In the genomic region with DNA sequence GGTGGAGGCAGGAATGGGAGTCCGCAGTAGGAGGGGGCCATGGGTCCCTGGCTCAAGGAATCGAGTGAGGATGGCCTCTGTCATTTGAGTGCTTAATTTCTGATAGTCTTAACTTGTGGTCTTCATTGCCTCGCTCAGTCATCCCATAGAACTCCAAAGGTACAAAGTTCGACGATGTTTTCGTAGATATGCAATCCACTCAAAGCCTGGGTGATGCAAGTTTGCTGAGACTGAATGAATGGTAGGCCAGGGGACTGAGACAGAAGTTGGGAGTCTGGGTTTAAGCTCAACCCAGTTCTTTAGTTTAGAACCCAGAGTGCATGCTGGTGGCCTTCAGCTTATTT, we compare ENCODE assay signal across 7 mouse cellular contexts. TPM values are rescaled to one million over a fixed set of nuclear protein-coding genes. Genes with fewer than 3 reads are reported as not detected.
DNase-seq lines count a peak whose midpoint lies in the region; ATAC-seq and TF ChIP-seq lines count a peak whose summit lies in the region.

Ddx28 (minus strand) TSS at position 240 of the 344 bp plus-strand sequence.

- H3K27me3 ChIP-seq in lung, postnatal 0 days (replicated peaks; ENCODE audit: insufficient read depth, low read length): no peaks in the 10 kb centered on the region
- H3K27me3 ChIP-seq in limb, embryonic 15.5 days: no peaks in the 10 kb centered on the region

- no peak for DNase-seq in lung, postnatal 0 days (ENCODE audit: low spot score)
- no peak for DNase-seq in lung, postnatal 25 days (ENCODE audit: low spot score)
- no peak for DNase-seq in heart, postnatal 25 days (ENCODE audit: low spot score)
- DNase-seq in cerebellum, adult 11-12 months: no peak
- no peak for DNase-seq in kidney, adult 18-20 months

- TF ChIP-seq EP300 in lung, postnatal 0 days (IDR thresholded peaks at IDR 0.05): no peak

- H3K36me3 ChIP-seq in lung, postnatal 0 days (ENCODE audit: insufficient read depth, low read length): no peaks in the 10 kb centered on the region
- H3K36me3 ChIP-seq in limb, embryonic 15.5 days: peaks cover 15% of the 10 kb centered on the region

- peak within 1 kb of the TSS; percentile 70 for H3K4me3 ChIP-seq in lung, postnatal 0 days (ENCODE audit: low read depth, low read length)
- H3K4me3 ChIP-seq in cortical plate, adult 2 months (ENCODE audit: insufficient read depth, low read length): peak within 1 kb of the TSS; percentile 80
- peak within 1 kb of the TSS; percentile 91 for H3K4me3 ChIP-seq in limb, embryonic 15.5 days

- intact Hi-C loops in heart, postnatal 25 days (cut with DNase I): no loop called here

- TF ChIP-seq POLR2A in cortical plate, adult 2 months (IDR thresholded peaks at IDR 0.05; ENCODE audit: extremely low read depth, insufficient read depth, low read length): no peak

- ATAC-seq in lung, postnatal 0 days: no peak
- no peak for ATAC-seq in limb, embryonic 15.5 days (ENCODE audit: insufficient number of reproducible peaks, low FRiP score, low TSS enrichment, low read depth)

- H3K4me1 ChIP-seq in lung, postnatal 0 days (ENCODE audit: insufficient read depth, low read depth, low read length): peaks cover 9% of the 10 kb centered on the region; the same call in 1 of the 2 replicates
- peaks cover 2% of the 10 kb centered on the region; the same call in 1 of the 2 replicates for H3K4me1 ChIP-seq in cortical plate, adult 2 months (ENCODE audit: control insufficient read depth, insufficient read depth, low read length)
- peaks cover 16% of the 10 kb centered on the region for H3K4me1 ChIP-seq in limb, embryonic 15.5 days

- H3K9me3 ChIP-seq in lung, postnatal 0 days (ENCODE audit: low read length): no peaks in the 10 kb centered on the region
- no peaks in the 10 kb centered on the region for H3K9me3 ChIP-seq in limb, embryonic 15.5 days

- peak within 1 kb of the TSS; percentile 89 for H3K4me2 ChIP-seq in lung, postnatal 0 days (replicated peaks; ENCODE audit: low read depth, low read length)
- H3K4me2 ChIP-seq in limb, embryonic 15.5 days: peak within 1 kb of the TSS; percentile 92

- TF ChIP-seq CTCF in lung, postnatal 0 days (IDR thresholded peaks at IDR 0.05): no peak
- no peak for TF ChIP-seq CTCF in cortical plate, adult 2 months (IDR thresholded peaks at IDR 0.05; ENCODE audit: extremely low read depth, insufficient read depth, low read length)

- peak within 1 kb of the TSS; percentile 84 for H3K9ac ChIP-seq in lung, postnatal 0 days (replicated peaks; ENCODE audit: low read depth)
- H3K9ac ChIP-seq in limb, embryonic 15.5 days: peak within 1 kb of the TSS; percentile 88

- H3K27ac ChIP-seq in lung, postnatal 0 days (ENCODE audit: low read length): peak within 1 kb of the TSS; percentile 43
- no peak within 1 kb of the TSS for H3K27ac ChIP-seq in cortical plate, adult 2 months (ENCODE audit: insufficient read depth, low read length)
- H3K27ac ChIP-seq in limb, embryonic 15.5 days: peak within 1 kb of the TSS; percentile 83

- WGBS in lung, postnatal 0 days: 2% methylated on average over 6 of the region's 6 CpGs
- WGBS in limb, embryonic 15.5 days: 2% methylated on average over 6 of the region's 6 CpGs

RNA-seq across cellular contexts. Expression of gene Ddx28, which starts in this region (rescaled TPM):
- 10.5 and 11.4 TPM in 2 replicates for polyA plus RNA-seq in lung, postnatal 0 days (2015; fragmentation: Nextera tagmentation; extraction: Ambion mirVana)
- 11.6 and 11.9 TPM in 2 replicates for polyA plus RNA-seq in cortical plate, adult 2 months (2012; rRNA removed)
- total RNA-seq in heart, postnatal 25 days (2021): 10 to 100 TPM; 10.1 to 10.3 TPM
- 18.4 and 19.0 TPM in 2 replicates for polyA plus RNA-seq in limb, embryonic 15.5 days (2015; fragmentation: Nextera tagmentation; extraction: Ambion mirVana)
